Mouse (Mus musculus) cortical plate, adult 2 months (tissue): ENCODE measurements at regions not wholly inside any gene's neighbourhood (a gene's known extent, or its start where the extent isn't known, plus 50 kb on each side); places are given as distances from the start of the nearest gene placed in this dataset.

Experiments used
- CTCF ChIP-seq: fragments of 200-500 bp; IDR thresholded peaks from 2 replicates; pipeline ENCODE4 v1.5.1; 2011; ENCODE audit warnings: mild to moderate bottlenecking, control low read depth, low read length; ENCODE audit not compliant: insufficient read depth; ENCODE audit errors: extremely low read depth
- POLR2A ChIP-seq: fragments of 200-500 bp; IDR thresholded peaks from 2 replicates; pipeline ENCODE4 v1.6.1; 2011; ENCODE audit warnings: mild to moderate bottlenecking, low read length, control low read depth; ENCODE audit not compliant: insufficient read depth; ENCODE audit errors: extremely low read depth

DNA sequence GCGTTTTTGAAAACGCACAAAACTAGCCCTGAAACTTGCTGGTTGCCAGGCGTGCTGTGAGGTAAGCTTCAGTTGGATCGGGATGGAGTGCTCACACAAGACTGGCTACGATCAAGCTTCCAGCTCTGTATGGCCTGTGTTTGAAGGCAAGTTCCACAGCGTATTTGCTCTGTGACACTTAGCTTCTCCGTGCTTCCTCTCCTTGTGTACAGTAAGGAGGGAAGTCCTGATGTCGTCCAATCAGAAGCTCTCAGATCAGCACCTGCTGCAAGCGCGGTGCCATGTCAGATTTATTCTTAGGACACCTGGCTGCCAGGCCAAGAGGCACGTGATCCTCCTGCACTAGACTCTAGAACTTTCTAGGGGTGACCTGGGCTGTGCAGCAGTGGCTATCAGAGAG is 236.0 kb downstream of the Cbln1 start:
- TF ChIP-seq CTCF (no peak), POLR2A (no peak)
